Mouse (Mus musculus): Measurements from ENCODE around the gene Ust. TPM values are rescaled to one million over a fixed set of nuclear protein-coding genes. Genes with fewer than 3 reads are reported as not detected.

Ust gene
- polyA plus RNA-seq, 1 experiment from 2014 or later = 4.5 TPM

DNA sequence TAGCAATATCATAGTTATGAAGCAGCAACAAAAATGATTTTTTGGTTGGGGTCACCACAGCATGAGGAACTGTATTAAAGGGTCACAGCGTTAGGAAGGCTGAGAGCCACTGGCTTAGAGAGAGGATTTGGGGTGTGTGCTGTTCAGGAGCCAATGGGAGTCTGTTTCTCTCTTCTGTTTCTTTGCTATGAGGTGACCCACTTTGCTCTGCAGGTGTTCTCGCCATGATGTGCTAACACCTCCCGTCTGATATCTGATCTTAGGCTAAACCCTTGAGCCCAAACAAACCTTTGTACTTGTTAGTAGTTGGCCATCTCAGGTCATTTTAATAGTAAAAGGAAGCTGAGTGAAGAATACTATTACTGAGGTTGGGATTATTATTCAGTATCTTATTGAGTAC lies 292.0 kb downstream of the Ust start:
- no peak overlapping the region for H3K4me3 ChIP-seq
- no peak for ATAC-seq (replicated peaks)
- no peak overlapping the region for H3K4me2 ChIP-seq
- H3K27ac ChIP-seq = no peak overlapping the region
- no peak overlapping the region for H3K9ac ChIP-seq
- no peaks in the 10 kb centered on the region for H3K27me3 ChIP-seq (replicated peaks)
- H3K9me3 ChIP-seq = no peaks in the 10 kb centered on the region
- no peaks in the 10 kb centered on the region for H3K4me1 ChIP-seq
- no peaks in the 10 kb centered on the region for H3K36me3 ChIP-seq (replicated peaks)
- WGBS = 75% methylated on average over 3 of the region's 3 CpGs

DNA sequence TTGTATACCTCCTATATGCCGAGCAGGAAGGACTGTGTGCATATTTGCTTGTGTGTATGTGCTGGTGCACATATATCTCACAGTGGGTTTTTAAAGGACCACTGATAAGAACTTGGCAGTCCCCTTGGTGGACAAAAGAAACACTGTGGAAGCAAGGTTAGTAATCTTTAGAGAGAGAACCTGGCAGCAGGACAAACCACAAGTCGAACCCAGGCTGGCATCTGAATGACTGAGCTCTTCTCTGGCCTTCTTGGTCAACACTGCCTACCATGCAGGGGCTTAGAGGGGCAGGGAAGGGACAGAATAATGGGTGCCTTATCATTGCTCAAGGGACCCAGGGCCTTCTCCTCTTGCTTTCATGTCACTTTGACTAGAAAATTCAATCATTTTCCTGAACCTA lies 294.0 kb downstream of the Ust start:
- no peak overlapping the region for H3K4me2 ChIP-seq
- ATAC-seq (replicated peaks) = no peak
- H3K36me3 ChIP-seq (replicated peaks) = no peaks in the 10 kb centered on the region
- H3K4me3 ChIP-seq = no peak overlapping the region
- no peaks in the 10 kb centered on the region for H3K27me3 ChIP-seq (replicated peaks)
- 88% methylated on average over 2 of the region's 2 CpGs for WGBS
- no peaks in the 10 kb centered on the region for H3K4me1 ChIP-seq
- H3K9ac ChIP-seq = no peak overlapping the region
- no peaks in the 10 kb centered on the region for H3K9me3 ChIP-seq
- no peak overlapping the region for H3K27ac ChIP-seq

DNA sequence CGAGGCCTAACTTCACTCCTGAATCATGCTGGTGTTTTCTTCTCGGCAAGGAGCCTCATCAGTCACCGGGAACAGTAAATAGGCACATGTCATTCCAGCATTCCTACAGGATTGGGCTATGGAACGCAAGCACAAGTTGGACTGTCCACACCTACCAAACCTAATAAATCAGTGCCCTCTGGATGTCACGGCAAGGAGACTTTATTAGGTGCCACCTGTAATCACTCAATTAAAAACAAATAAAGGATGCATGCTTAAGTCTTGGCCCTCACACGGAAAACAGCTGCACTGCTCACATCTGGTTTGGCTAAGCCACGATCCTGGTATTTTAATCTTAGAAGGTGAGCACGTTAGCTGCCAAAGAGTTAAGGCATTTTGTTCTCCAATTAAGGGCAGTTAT lies 294.6 kb downstream of the Ust start:
- H3K9ac ChIP-seq = no peak overlapping the region
- no peak overlapping the region for H3K4me3 ChIP-seq
- H3K4me1 ChIP-seq = no peaks in the 10 kb centered on the region
- ATAC-seq (replicated peaks) = no peak
- H3K9me3 ChIP-seq = no peaks in the 10 kb centered on the region
- H3K36me3 ChIP-seq (replicated peaks) = no peaks in the 10 kb centered on the region
- no peak overlapping the region for H3K27ac ChIP-seq
- H3K4me2 ChIP-seq = no peak overlapping the region
- 85% methylated on average over 8 of the region's 8 CpGs for WGBS
- no peaks in the 10 kb centered on the region for H3K27me3 ChIP-seq (replicated peaks)

DNA sequence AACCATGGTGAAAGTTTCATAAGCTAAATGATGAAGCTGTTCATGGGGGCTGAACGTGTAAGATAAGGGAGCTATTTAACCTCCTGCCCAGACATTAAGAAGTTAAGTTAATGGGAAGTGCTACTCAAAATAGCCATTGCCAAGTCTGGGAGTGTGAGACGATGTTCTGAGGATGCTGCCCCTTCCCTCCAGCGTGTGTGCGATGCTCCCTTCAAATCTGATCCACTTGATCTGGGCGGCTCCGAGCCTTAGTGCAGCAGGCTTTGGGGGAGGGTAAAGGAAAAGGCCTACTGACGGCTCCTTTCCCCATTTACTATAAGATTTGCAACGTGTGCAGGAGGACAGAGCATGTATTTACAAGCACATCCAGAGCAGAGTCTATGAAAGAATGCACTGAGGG lies 301.7 kb downstream of the Ust start:
- no peaks in the 10 kb centered on the region for H3K4me1 ChIP-seq
- no peak overlapping the region for H3K9ac ChIP-seq
- WGBS = 44% methylated on average over 8 of the region's 8 CpGs
- H3K27ac ChIP-seq = no peak overlapping the region
- no peaks in the 10 kb centered on the region for H3K36me3 ChIP-seq (replicated peaks)
- H3K4me3 ChIP-seq = no peak overlapping the region
- no peaks in the 10 kb centered on the region for H3K9me3 ChIP-seq
- ATAC-seq (replicated peaks) = no peak
- no peak overlapping the region for H3K4me2 ChIP-seq
- H3K27me3 ChIP-seq (replicated peaks) = no peaks in the 10 kb centered on the region

DNA sequence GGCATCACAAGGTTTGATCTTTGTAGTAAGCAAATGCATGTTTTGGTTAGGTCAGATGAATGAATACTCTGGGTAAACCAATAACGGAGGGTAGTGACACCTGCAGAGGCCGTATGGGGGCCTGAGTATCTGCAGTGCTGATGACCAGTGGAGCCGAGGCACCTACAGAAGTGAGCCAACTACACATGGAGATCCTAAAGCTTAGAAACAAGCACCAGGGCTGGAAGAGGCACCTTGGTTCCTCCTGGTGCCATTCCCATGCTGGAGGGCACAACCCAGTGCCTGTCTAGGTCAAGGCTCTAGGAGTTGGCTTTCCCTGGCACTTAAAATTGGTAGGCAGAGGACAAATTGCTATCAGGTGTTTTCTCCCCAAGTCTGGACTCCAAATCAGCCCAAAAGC lies 303.4 kb downstream of the Ust start:
- Histone ChIP-seq H3K9ac (no peak overlapping the region), H3K4me1 (peaks cover 7% of the 10 kb centered on the region; the same call in 1 of the 2 replicates), H3K4me2 (no peak overlapping the region), H3K36me3 (replicated peaks) (no peaks in the 10 kb centered on the region), H3K27me3 (replicated peaks) (no peaks in the 10 kb centered on the region), H3K9me3 (no peaks in the 10 kb centered on the region), H3K4me3 (no peak overlapping the region), H3K27ac (no peak overlapping the region)
- WGBS = 100% methylated on average over 3 of the region's 3 CpGs
- ATAC-seq (replicated peaks) = no peak

DNA sequence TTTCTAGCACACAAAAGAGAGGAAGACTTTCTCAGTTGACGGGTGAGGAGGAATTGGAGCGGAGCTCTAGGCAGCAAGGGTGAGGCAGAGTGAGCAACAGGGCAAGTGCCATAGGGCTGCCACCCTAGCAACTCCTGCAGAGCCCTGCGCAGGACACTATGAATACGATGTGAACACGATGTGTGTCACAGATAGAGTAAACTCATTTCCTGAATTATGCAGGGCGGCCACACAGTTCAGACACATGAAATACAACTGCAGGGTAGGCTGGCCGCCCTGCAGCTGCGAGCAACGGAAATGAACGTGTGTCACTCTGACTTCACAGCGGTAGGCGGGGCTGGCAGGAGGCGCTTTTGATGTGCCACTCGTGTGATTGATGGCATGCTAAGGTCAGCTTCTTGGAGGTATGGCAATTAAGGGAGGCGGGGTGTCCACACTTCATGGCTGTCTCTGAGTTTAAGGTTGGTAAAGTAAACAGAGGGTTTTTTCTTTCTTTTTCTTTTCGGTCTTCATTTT lies 304.7 kb downstream of the Ust start:
- no peaks in the 10 kb centered on the region for H3K27me3 ChIP-seq (replicated peaks)
- no peaks in the 10 kb centered on the region for H3K36me3 ChIP-seq (replicated peaks)
- peaks cover 8% of the 10 kb centered on the region; the same call in 1 of the 2 replicates for H3K4me1 ChIP-seq
- H3K9me3 ChIP-seq = no peaks in the 10 kb centered on the region
- H3K4me2 ChIP-seq = no peak overlapping the region
- no peak overlapping the region for H3K27ac ChIP-seq
- ATAC-seq (replicated peaks) = no peak
- H3K9ac ChIP-seq = no peak overlapping the region
- 69% methylated on average over 16 of the region's 16 CpGs for WGBS
- no peak overlapping the region for H3K4me3 ChIP-seq

DNA sequence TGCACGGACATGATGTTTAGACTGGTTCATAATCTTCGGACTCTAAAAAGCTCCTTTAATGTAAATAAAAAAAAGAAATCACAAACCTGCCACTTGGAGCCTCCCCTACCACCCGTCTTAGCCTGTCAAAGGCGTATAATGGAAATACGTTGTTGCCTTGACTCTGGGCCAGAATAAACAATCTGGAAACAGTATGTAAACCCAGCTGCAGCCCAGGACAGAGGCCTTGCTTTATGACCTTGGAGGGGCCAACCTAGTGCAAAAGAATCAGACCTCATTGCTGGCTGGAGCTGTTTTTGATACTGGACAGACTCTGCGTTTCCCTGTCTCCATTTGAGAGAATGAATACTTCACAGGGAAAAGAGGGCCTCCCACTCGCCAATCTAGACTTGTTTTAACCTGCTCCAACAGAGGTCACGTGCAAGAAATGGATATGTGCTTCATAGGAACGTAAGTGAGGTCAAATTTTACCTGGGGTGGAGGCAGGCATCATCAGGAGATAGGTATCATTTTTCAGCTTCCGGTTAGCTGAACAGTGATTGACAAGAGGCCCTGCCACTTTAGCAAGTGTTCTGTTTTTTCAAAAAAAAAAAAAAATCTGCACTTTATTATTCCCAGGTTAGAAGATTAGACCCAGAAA lies 305.2 kb downstream of the Ust start:
- no peak for ATAC-seq (replicated peaks)
- Histone ChIP-seq H3K4me1 (peaks cover 8% of the 10 kb centered on the region; the same call in 1 of the 2 replicates), H3K9ac (no peak overlapping the region), H3K27ac (no peak overlapping the region), H3K36me3 (replicated peaks) (no peaks in the 10 kb centered on the region), H3K27me3 (replicated peaks) (no peaks in the 10 kb centered on the region), H3K4me2 (no peak overlapping the region), H3K4me3 (no peak overlapping the region), H3K9me3 (no peaks in the 10 kb centered on the region)
- 76% methylated on average over 10 of the region's 10 CpGs for WGBS

DNA sequence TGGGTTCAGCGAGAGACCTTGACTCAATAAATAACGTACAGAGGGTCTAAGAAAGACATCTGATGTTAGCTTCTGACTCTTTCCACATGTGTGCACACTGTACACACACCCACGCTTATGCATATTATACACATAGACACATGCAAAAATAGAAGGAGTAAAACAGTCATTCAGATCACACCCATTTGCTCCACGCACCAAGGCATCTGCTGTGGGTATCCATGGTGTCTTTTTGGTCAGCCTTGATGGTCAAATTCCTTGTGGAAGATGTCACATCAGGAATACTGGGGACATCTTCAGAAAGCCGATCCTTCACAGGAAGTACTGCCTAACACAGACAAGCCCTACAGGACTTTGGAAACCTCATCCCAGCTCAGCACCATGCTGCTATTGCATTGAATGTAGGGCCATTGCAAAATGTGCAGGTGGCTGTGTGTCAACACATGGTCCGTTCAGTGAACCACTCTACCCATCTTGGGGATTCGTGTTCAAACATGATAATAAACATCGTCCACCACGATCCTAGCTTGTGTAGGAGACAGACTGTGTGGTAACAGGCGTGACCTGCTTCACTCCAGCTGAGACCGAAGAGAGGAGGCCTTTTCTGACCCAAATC lies 305.9 kb downstream of the Ust start:
- no peaks in the 10 kb centered on the region for H3K27me3 ChIP-seq (replicated peaks)
- no peaks in the 10 kb centered on the region for H3K9me3 ChIP-seq
- WGBS = 86% methylated on average over 11 of the region's 11 CpGs
- no peak for ATAC-seq (replicated peaks)
- H3K9ac ChIP-seq = no peak overlapping the region
- no peaks in the 10 kb centered on the region for H3K36me3 ChIP-seq (replicated peaks)
- peaks cover 8% of the 10 kb centered on the region; the same call in 1 of the 2 replicates for H3K4me1 ChIP-seq
- no peak overlapping the region for H3K4me3 ChIP-seq
- H3K27ac ChIP-seq = no peak overlapping the region
- no peak overlapping the region for H3K4me2 ChIP-seq

DNA sequence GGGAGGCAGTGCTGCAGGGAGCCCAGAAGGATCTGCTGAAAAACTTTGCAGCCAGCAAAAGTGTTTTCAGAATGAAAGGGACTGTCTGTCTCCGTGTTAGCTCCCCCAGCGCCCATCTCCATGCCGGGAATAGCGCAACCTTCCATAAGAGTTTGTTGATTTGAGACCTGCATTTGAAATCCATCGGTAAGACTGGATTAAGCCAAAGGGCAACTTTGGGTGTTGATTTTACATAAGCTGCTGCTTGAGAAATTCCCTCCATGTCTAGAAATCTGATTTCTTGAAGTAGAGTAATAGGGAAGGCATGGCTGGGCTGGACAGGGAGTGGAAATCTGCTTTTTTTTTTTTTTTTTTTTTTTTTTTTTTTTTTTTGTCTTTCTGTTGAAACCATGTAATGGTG lies 306.9 kb downstream of the Ust start:
- Histone ChIP-seq H3K4me3 (no peak overlapping the region), H3K4me1 (peaks cover 8% of the 10 kb centered on the region; the same call in 1 of the 2 replicates), H3K9ac (no peak overlapping the region), H3K27me3 (replicated peaks) (no peaks in the 10 kb centered on the region), H3K27ac (no peak overlapping the region), H3K4me2 (no peak overlapping the region), H3K9me3 (no peaks in the 10 kb centered on the region), H3K36me3 (replicated peaks) (no peaks in the 10 kb centered on the region)
- whole genome bisulfite sequencing = 82% methylated on average over 5 of the region's 5 CpGs
- ATAC-seq (replicated peaks) = no peak

DNA sequence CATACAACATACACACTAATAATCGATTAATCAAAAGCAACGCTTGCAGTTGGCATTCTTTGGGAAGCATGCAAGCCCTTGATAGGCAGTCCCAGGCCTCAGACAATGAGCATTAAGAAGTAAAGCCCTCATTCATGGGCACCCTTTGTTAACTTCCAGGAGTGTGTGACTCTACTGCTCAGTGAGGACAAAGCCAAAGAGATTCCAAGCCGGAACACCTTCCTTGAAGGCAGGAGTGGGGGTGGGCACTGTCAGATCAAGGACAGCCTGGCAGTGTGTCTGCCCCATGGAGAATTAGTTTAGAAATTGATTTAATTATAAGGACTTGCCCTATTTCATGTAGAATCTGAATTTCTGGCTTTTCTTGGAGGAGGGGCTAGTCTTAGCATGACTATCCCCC lies 308.3 kb downstream of the Ust start:
- no peak overlapping the region for H3K9ac ChIP-seq
- WGBS = 22% methylated on average over 3 of the region's 3 CpGs
- ATAC-seq (replicated peaks) = no peak
- no peaks in the 10 kb centered on the region for H3K27me3 ChIP-seq (replicated peaks)
- peaks cover 8% of the 10 kb centered on the region; the same call in 1 of the 2 replicates for H3K4me1 ChIP-seq
- no peaks in the 10 kb centered on the region for H3K36me3 ChIP-seq (replicated peaks)
- H3K27ac ChIP-seq = no peak overlapping the region
- no peak overlapping the region for H3K4me3 ChIP-seq
- no peaks in the 10 kb centered on the region for H3K9me3 ChIP-seq
- H3K4me2 ChIP-seq = no peak overlapping the region

DNA sequence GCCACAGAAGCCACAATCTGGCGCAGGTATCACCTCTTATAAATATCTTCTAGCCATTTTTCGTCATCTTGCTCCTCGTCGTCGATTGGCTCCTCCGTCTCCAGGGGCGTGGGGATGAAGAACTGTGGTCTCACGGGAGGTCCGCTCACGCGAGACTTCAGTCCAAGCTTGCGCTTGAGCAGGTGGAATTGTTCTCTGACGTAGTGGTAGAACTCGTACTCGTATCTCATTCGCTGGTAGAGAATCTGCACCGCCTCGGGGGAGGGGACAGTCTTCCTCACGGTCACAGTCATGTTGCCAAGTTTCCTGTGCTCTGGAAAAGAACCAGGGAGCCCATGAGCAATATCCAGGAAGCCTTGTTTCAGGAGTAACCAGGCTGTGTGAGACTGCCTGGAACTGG lies 311.3 kb downstream of the Ust start:
- Histone ChIP-seq H3K27me3 (replicated peaks) (no peaks in the 10 kb centered on the region), H3K9me3 (no peaks in the 10 kb centered on the region), H3K9ac (no peak overlapping the region), H3K36me3 (replicated peaks) (no peaks in the 10 kb centered on the region), H3K4me1 (peaks cover 8% of the 10 kb centered on the region; the same call in 1 of the 2 replicates), H3K4me3 (no peak overlapping the region), H3K27ac (no peak overlapping the region), H3K4me2 (no peak overlapping the region)
- 95% methylated on average over 19 of the region's 19 CpGs for WGBS
- ATAC-seq (replicated peaks) = no peak

DNA sequence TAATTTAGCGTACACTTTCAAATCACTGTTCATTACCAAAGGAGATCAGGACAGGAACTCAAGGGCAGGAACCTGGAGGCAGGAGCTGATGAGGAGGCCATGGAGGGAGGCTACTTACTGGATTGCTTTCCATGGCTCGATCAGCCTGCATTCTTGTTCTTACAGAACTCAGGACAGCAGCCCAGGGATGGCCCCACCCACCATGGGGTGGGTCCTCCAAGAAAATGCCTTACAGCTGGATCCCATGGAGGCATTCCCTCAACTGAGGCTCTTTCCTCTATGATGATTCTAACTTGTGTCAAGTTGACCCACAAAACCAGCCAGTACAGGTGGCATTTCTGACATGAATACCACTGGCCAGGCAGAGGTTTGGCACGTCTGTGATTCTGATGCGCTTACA lies 314.9 kb downstream of the Ust start:
- Histone ChIP-seq H3K4me1 (0 out of 2 replicates have a peak, but pooled peaks cover 4% of the 10 kb centered on the region), H3K27me3 (replicated peaks) (no peaks in the 10 kb centered on the region), H3K9me3 (no peaks in the 10 kb centered on the region), H3K9ac (no peak overlapping the region), H3K4me2 (no peak overlapping the region), H3K4me3 (no peak overlapping the region), H3K27ac (no peak overlapping the region), H3K36me3 (replicated peaks) (no peaks in the 10 kb centered on the region)
- 86% methylated on average over 4 of the region's 4 CpGs for WGBS
- no peak for ATAC-seq (replicated peaks)

DNA sequence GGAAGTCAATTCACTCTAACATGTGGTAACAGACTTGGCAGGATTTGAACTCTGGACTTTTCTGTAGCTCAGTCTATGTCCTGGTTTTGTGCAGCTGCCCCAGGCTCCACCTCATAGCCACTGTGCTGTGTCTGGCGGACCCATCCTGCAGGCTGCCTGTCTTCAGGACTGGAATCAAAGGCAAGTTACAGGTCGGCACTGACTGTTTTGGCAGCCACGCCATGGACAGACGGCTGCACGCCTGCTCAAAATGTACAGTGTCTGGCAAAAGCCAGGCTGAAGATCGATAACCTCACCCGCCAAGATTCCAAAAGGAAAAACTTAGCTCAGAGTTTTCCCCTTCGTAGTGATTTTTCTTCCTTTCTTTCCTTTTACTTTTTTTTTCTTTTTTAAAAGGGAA lies 318.8 kb downstream of the Ust start:
- Histone ChIP-seq H3K27ac (no peak overlapping the region), H3K36me3 (replicated peaks) (no peaks in the 10 kb centered on the region), H3K9ac (no peak overlapping the region), H3K27me3 (replicated peaks) (no peaks in the 10 kb centered on the region), H3K4me2 (no peak overlapping the region), H3K9me3 (no peaks in the 10 kb centered on the region), H3K4me1 (0 out of 2 replicates have a peak, but pooled peaks cover 5% of the 10 kb centered on the region), H3K4me3 (no peak overlapping the region)
- no peak for ATAC-seq (replicated peaks)
- WGBS = 93% methylated on average over 8 of the region's 8 CpGs
